Mouse (Mus musculus): Measurements from ENCODE around the gene Gm20605. TPM values are rescaled to one million over a fixed set of nuclear protein-coding genes. Genes with fewer than 3 reads are reported as not detected.

Gene Gm20605
- total and polyA plus RNA-seq, 3 experiments: 11.4 to 44.5 (median 14.5) TPM

GRCm38 (mm10) chr5:137652474-137652873 lies 23.5 kb downstream of the Gm20605 start:
- no peak for DNase-seq (ENCODE audit: low spot score)
- Histone ChIP-seq H3K4me1 (ENCODE audit: insufficient read depth, low read depth, low read length) (peaks cover 67% of the 10 kb centered on the region), H3K9me3 (replicated peaks) (no peaks in the 10 kb centered on the region), H3K4me3 (ENCODE audit: low read depth, low read length) (no peak overlapping the region), H3K36me3 (replicated peaks) (peaks cover 65% of the 10 kb centered on the region), H3K27me3 (ENCODE audit: insufficient read depth, low read length) (no peaks in the 10 kb centered on the region)
- no peak for TF ChIP-seq GATA2 (IDR thresholded peaks at IDR 0.05; ENCODE audit: borderline replicate concordance, low read depth, low read length)
- no peak for TF ChIP-seq TAL1 (conservative IDR thresholded peaks at IDR 0.05; ENCODE audit: low read depth, low read length)
- no peak for TF ChIP-seq POLR2AphosphoS5 (IDR thresholded peaks at IDR 0.05; ENCODE audit: insufficient replicate concordance, low read depth, low read length)
- TF ChIP-seq CTCF (IDR thresholded peaks at IDR 0.05; ENCODE audit: low read depth, low read length): peak; percentile 70
- no peak; the same call in 1 of the 2 replicates for ATAC-seq (ENCODE audit: extremely low read depth, insufficient number of reproducible peaks, low FRiP score, poor library complexity, severe bottlenecking)

- peaks cover 74% of the 10 kb centered on the region for H3K36me3 ChIP-seq (replicated peaks)
- no peak overlapping the region for H3K4me3 ChIP-seq (ENCODE audit: low read depth, low read length)
- no peaks in the 10 kb centered on the region for H3K27me3 ChIP-seq (ENCODE audit: insufficient read depth, low read length)
- TF ChIP-seq CTCF (IDR thresholded peaks at IDR 0.05; ENCODE audit: low read depth, low read length): no peak
- no peak for TF ChIP-seq POLR2AphosphoS5 (IDR thresholded peaks at IDR 0.05; ENCODE audit: insufficient replicate concordance, low read depth, low read length)
- TF ChIP-seq GATA1 (IDR thresholded peaks at IDR 0.05; ENCODE audit: borderline replicate concordance, low read length): no peak
- no peak for TF ChIP-seq GATA2 (IDR thresholded peaks at IDR 0.05; ENCODE audit: borderline replicate concordance, low read depth, low read length)
- no peak for TF ChIP-seq TAL1 (conservative IDR thresholded peaks at IDR 0.05; ENCODE audit: low read depth, low read length)
- ATAC-seq (ENCODE audit: extremely low read depth, insufficient number of reproducible peaks, low FRiP score, poor library complexity, severe bottlenecking): no peak
- no peak for DNase-seq (ENCODE audit: low spot score)
- peaks cover 60% of the 10 kb centered on the region for H3K4me1 ChIP-seq (ENCODE audit: insufficient read depth, low read depth, low read length)
- no peaks in the 10 kb centered on the region for H3K9me3 ChIP-seq (replicated peaks)
Measured at GRCm38 (mm10) chr5:137653366-137653765, 24.4 kb downstream of the Gm20605 start.

- TF ChIP-seq CTCF (IDR thresholded peaks at IDR 0.05; ENCODE audit: low read depth, low read length) (peak; percentile 33), GATA2 (IDR thresholded peaks at IDR 0.05; ENCODE audit: borderline replicate concordance, low read depth, low read length) (no peak), POLR2AphosphoS5 (IDR thresholded peaks at IDR 0.05; ENCODE audit: insufficient replicate concordance, low read depth, low read length) (no peak), GATA1 (IDR thresholded peaks at IDR 0.05; ENCODE audit: borderline replicate concordance, low read length) (no peak), TAL1 (conservative IDR thresholded peaks at IDR 0.05; ENCODE audit: low read depth, low read length) (no peak)
- H3K4me1 ChIP-seq (ENCODE audit: insufficient read depth, low read depth, low read length): peaks cover 46% of the 10 kb centered on the region
- H3K36me3 ChIP-seq (replicated peaks): peaks cover 86% of the 10 kb centered on the region
- H3K27me3 ChIP-seq (ENCODE audit: insufficient read depth, low read length): no peaks in the 10 kb centered on the region
- no peaks in the 10 kb centered on the region for H3K9me3 ChIP-seq (replicated peaks)
- no peak overlapping the region for H3K4me3 ChIP-seq (ENCODE audit: low read depth, low read length)
- ATAC-seq (ENCODE audit: extremely low read depth, insufficient number of reproducible peaks, low FRiP score, poor library complexity, severe bottlenecking) (no peak), DNase-seq (ENCODE audit: low spot score) (no peak)
Measured at GRCm38 (mm10) chr5:137654746-137655145, 25.8 kb downstream of the Gm20605 start.

GRCm38 (mm10) chr5:137656977-137657376 lies 28.0 kb downstream of the Gm20605 start:
- Histone ChIP-seq H3K4me1 (ENCODE audit: insufficient read depth, low read depth, low read length) (peaks cover 25% of the 10 kb centered on the region), H3K4me3 (ENCODE audit: low read depth, low read length) (no peak overlapping the region), H3K36me3 (replicated peaks) (peaks cover 95% of the 10 kb centered on the region), H3K27me3 (ENCODE audit: insufficient read depth, low read length) (no peaks in the 10 kb centered on the region), H3K9me3 (replicated peaks) (no peaks in the 10 kb centered on the region)
- ATAC-seq (ENCODE audit: extremely low read depth, insufficient number of reproducible peaks, low FRiP score, poor library complexity, severe bottlenecking): 0 out of 2 replicates have a peak, but pooled peaks have one; percentile 34
- TF ChIP-seq CTCF (IDR thresholded peaks at IDR 0.05; ENCODE audit: low read depth, low read length) (peak; percentile 48), GATA2 (IDR thresholded peaks at IDR 0.05; ENCODE audit: borderline replicate concordance, low read depth, low read length) (no peak)
- peak; percentile 65 for DNase-seq (ENCODE audit: low spot score)

- H3K27me3 ChIP-seq (ENCODE audit: insufficient read depth, low read length): no peaks in the 10 kb centered on the region
- TF ChIP-seq GATA1 (IDR thresholded peaks at IDR 0.05; ENCODE audit: borderline replicate concordance, low read length) (no peak), CTCF (IDR thresholded peaks at IDR 0.05; ENCODE audit: low read depth, low read length) (no peak), POLR2AphosphoS5 (IDR thresholded peaks at IDR 0.05; ENCODE audit: insufficient replicate concordance, low read depth, low read length) (no peak), TAL1 (conservative IDR thresholded peaks at IDR 0.05; ENCODE audit: low read depth, low read length) (no peak), GATA2 (IDR thresholded peaks at IDR 0.05; ENCODE audit: borderline replicate concordance, low read depth, low read length) (no peak)
- no peak overlapping the region for H3K4me3 ChIP-seq (ENCODE audit: low read depth, low read length)
- peaks cover 93% of the 10 kb centered on the region for H3K36me3 ChIP-seq (replicated peaks)
- DNase-seq (ENCODE audit: low spot score) (no peak), ATAC-seq (ENCODE audit: extremely low read depth, insufficient number of reproducible peaks, low FRiP score, poor library complexity, severe bottlenecking) (no peak)
- no peaks in the 10 kb centered on the region for H3K9me3 ChIP-seq (replicated peaks)
- H3K4me1 ChIP-seq (ENCODE audit: insufficient read depth, low read depth, low read length): peaks cover 9% of the 10 kb centered on the region; the same call in 1 of the 2 replicates
Measured at GRCm38 (mm10) chr5:137660064-137660688, 31.2 kb downstream of the Gm20605 start.

- no peak for TF ChIP-seq GATA1 (IDR thresholded peaks at IDR 0.05; ENCODE audit: borderline replicate concordance, low read length)
- no peak for TF ChIP-seq POLR2AphosphoS5 (IDR thresholded peaks at IDR 0.05; ENCODE audit: insufficient replicate concordance, low read depth, low read length)
- TF ChIP-seq CTCF (IDR thresholded peaks at IDR 0.05; ENCODE audit: low read depth, low read length): no peak
- TF ChIP-seq TAL1 (conservative IDR thresholded peaks at IDR 0.05; ENCODE audit: low read depth, low read length): no peak
- TF ChIP-seq GATA2 (IDR thresholded peaks at IDR 0.05; ENCODE audit: borderline replicate concordance, low read depth, low read length): no peak
- Histone ChIP-seq H3K4me3 (ENCODE audit: low read depth, low read length) (no peak overlapping the region), H3K9me3 (replicated peaks) (no peaks in the 10 kb centered on the region), H3K27me3 (ENCODE audit: insufficient read depth, low read length) (no peaks in the 10 kb centered on the region), H3K4me1 (ENCODE audit: insufficient read depth, low read depth, low read length) (no peaks in the 10 kb centered on the region), H3K36me3 (replicated peaks) (peaks cover 91% of the 10 kb centered on the region)
- DNase-seq (ENCODE audit: low spot score): no peak
- ATAC-seq (ENCODE audit: extremely low read depth, insufficient number of reproducible peaks, low FRiP score, poor library complexity, severe bottlenecking): no peak
Measured at GRCm38 (mm10) chr5:137663057-137663456, 34.1 kb downstream of the Gm20605 start.

Data from G1E (cell line).